Mouse (Mus musculus): Measurements from ENCODE around the gene Plcb1.

The Plcb1 gene

DNA sequence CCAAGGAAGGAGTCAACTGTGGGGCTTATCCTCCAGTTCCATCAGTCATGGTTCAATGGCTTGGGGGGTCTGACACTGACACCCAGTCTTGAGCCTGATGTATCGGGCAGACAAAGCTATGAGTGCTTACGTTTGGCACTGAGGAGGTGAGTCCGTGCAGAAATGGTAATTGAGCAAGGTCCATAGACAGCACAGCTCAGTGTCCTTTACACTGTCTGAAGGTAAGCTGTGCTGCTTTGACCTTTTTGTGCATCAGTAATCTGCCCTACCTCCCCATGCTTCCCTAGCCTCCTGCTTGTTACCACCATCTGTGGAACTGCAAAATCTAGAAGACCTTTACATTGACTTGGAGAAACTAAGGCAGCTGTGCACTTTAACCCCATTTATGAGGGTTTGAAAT, 127.7 kb downstream of the Plcb1 start:
- in situ Hi-C loops (cut with MboI, MseI): no loop called here

DNA sequence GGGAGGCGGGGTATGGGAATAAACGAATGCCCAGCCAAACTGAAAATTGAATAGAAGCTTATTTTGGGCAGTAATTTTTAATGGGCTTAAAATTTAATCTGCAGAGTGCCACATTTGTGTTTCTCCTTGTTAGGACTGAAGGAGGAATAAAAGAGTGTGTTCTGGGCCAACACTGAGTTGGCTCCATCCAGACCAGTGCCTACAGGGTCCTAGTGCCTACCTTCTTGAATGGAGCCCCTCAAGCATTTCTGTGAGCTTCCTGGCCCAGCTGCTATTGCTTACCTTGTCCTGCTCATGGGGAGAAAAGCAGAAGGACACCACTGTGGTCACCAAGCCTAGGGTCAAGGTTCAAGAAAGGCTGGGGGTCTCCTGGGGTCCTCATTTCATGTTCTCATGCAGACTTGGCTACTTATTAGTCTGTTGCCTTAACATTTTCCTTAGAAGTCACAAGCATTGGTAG, 128.3 kb downstream of the Plcb1 start:
- in situ Hi-C loops (cut with MboI, MseI): no loop called here

DNA sequence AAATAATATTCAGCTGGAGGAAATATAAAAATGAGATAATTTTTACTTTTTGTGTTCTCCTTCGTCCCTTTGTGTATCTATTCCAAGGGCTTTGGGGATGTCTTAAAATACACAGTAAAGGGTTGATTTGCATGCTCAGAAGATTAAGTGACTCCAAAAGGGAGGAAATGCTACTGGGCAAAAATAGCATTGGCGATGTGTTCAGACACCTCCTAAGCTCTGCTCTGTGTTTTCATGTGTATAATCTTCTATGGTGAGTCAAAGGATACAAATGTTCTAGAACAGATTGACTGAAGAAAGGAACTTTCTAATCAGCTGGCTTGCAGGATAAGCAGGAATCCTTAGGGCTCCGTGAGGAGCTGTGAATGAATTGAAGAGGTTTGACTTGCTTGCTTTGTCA, 129.2 kb downstream of the Plcb1 start:
- in situ Hi-C loops (cut with MboI, MseI): no loop called here

DNA sequence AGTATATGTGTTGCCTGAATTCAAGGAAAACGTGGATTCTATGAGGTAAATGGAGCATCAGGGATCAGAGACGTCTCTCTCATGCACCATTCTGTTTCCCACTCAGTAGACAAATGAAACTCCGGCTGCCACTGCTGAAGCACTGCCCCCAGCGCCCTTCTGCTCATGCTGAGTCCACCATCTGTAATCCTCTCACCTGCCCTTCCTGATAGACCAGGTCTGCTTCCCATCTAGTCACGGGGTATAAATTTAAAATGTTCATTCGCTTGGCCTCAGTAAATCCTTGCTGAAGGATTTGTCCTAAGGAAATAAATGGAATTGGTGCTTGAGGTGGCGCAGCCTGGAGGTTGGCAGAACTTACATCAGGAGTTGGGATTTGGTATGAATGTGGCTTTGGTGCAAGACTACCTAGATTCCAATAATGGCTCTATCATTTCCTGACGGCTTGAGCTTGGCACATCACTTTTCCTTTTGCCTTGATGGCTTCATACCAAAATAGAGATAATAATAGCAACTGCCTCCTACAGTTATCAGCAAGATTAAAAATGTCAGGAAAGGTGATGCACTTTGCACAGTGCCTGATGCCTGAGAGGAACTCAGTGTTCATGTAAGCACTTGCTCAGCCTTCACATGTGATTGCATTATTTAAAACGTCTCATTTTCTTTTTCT, 134.9 kb downstream of the Plcb1 start:
- in situ Hi-C loops (cut with MboI, MseI): no loop called here

DNA sequence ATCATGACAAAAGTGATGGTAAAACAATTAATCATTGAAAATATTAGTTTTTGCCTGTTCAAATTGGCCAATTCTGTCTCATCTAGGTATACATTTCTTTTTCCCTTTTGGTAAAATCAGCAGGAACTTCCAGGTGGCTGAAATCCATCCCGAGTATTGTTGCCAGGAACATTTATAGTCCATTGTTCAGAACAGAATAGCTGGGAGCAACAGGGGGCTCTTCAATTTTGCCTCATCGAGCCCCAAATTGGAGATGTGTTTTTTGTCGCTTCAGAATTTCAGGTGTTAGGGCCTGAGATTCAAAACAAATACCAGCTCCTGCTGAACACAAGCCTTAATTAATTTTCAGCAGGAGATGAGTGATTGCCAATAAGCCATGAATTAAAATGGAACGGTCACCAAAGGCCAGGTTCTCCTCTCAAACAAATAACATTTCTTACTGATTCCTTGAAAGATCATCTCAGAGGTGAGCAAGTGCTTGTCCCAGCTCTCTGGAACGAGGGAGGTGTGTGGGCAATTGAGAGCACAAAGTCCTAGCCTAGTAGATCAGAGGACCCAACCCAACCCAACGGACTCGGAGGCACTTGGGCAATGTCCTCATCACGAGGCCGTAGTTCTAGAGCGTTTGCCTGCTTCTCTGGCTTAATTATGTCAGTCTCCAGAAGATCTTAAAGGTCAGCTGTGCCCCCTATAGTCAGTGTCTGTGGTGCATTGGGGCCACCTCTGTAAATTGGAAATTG, 136.9 kb downstream of the Plcb1 start:
- in situ Hi-C loops (cut with MboI, MseI): no loop called here

DNA sequence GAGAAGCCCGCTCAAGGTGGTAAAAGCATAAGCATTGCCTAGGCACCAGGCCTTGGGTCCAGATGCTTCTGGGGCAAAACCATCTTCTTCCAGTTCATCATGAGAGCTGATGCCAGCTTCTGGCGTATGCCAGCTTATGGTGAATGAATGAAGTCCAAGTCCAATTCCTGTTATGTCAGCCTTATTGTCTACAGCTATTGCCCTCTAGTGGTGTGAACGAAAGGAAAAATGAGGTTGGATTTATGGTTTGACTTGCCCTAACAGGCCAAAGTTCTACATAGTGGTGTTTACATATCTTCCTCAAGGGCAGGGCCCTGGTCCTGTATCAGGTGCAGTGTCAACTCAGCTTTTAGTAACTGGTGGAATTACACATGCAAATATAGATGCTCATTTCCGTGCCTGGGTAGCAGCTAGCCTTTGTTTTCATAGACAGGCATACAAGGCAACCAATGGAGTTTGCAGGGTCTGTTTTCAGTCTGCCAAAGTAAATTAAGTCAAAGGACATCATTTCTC, 138.3 kb downstream of the Plcb1 start:
- in situ Hi-C loops (cut with MboI, MseI): no loop called here

DNA sequence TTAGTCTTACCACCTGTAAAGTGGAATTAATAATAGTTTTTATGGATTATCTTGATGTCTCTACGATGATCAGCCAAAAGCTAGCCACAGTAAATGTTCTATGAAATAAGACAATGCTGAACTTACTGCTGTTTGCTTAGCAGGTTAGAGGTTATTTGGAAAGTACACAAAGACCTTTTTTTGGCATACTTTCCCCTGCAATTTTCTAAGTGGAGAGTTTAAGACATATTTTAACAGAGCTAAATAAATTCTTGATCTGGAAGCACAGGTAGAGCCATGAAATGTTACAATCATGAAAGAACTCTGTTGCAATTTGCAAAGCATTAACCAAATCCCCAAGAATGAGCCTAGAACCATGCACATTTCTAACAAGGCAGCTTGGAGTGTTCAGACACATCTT, 140.4 kb downstream of the Plcb1 start:
- in situ Hi-C loops (cut with MboI, MseI): no loop called here

DNA sequence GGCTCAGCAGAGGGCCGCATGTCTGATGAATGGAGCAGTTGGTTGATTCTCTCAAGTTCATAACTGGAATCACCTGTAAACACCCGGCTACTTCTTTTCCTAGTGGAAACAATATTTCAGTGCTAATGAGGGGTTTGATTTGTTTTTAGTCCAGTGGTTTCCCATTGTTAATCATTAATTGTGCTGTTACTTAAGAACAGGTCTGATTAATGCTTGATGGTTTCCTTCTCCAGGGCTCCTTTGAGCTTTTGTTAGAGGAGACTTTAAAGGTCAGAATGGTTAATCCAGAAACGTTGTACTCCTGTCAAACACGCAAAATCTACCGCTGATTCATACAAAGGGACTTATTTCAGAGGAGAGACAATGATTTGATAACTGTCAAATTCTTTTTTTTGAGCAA, 141.2 kb downstream of the Plcb1 start:
- in situ Hi-C loops (cut with MboI, MseI): no loop called here

DNA sequence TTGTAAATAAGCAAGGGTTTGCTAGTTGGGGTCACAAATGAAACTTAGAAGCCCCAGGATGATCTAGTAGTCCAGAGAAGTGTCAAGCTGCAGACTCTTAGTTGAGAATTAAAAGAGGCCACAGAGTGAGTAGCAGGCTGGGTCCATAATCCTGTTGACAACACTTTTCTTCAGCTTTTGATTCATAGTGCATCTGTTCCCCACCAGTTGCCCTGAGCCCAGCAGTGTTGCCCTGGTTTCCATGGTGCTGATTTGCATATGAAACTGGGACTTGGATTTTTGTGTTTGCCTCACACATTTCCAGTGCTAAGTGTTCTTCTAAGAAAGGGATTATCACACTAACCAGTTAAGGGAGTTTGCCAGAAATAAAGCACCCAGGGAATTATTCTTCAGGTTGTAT, 143.6 kb downstream of the Plcb1 start:
- in situ Hi-C loops (cut with MboI, MseI): no loop called here

DNA sequence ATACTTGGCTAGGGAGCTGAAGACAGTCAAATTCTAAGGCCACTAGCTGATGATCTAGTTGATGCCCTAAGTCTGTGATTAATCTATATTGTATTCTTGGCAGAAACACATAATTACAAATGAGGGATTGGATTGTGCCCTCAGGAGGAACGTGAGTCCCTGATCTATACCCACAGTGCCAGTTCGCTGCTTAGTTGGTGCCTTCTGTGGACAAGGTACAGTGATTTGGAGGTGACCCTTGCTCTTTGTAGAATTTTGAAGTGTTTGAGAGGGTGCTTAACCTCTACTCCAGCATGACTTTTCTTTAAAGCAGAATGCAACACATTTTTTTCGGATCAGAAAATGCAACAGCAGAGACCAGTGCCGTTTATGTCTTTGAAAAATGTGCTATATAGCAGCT, 145.1 kb downstream of the Plcb1 start:
- in situ Hi-C loops (cut with MboI, MseI): no loop called here

DNA sequence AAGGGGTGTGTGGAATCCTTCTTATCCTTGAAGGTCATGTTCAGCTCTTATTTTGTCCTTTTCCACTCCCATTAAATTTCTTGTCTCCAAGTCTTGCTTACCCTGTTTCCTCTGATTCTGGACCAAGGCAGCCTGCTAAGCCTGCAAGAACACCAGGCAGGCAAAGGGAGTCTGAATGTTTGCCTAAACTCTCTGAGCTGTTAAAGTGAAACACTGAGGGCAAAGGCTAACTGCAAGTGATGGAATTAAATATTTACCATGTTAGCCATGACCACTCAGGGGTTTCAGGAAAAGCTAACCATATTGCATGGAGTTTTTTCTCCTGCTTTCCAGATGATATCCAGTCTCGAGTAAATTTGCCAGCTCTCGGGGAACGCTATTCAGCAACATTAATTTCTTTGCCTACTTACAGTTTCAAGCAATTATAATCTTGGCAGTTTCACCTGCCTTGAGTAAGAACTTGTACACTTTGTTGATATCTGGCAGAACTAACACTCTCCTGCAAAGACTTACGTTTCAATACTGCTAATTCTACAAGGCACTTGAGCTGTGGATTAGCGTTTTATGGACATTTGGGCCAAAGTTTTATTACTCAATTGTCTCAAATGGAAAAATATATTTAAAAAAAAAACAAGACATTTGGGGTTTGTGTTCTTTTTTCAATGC, 146.0 kb downstream of the Plcb1 start:
- in situ Hi-C loops (cut with MboI, MseI): no loop called here

DNA sequence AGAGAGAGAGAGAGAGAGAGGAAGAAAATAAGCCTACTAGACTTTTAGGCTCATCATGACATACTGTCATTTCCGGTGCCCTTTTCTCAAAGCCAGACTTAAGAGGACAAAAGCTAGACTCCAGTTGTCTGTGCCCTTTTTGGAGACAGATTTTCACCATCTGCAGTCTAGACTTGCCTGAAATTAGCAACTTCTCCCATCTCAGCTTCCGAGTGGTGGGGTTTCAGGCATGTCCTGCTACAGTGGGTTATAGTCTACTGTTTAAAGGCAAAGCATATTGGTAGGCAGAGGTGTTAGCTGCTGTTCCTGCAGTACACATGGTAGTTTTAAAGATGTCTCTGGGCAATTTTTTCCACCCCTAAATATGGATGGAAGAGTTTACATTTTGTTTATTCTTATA, 149.6 kb downstream of the Plcb1 start:
- in situ Hi-C loops (cut with MboI, MseI): no loop called here

DNA sequence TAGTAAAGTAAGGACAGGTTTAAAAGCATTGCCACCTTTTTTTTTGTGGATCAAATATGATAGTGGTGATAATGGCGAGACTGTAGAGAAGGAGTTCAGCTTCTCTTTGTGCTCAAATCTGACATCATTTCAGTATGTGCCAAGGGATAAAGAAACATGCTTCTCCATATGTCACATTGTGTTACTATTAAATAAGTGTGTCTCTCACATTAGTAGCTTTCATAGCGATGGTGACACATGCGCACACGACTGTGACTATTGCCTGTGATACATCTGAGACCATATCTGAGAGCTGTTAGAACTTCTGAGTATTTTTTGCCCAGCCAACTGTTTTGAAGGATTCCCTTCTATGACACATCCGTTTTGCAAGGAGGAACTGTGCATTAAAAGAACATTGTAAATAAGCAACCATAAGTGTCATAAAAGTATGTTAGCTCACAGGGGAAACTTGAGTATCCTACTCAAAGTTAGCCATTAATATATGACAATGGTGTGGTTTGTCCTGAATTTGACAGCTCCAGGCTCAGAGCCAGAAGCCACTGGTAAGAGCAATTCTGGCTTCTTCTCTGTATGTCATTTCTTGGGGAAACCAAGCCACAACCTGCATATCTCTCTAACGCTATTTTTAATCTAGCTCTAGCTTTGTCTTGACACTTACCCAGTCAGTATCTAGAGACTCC, 150.2 kb downstream of the Plcb1 start:
- in situ Hi-C loops (cut with MboI, MseI): no loop called here

DNA sequence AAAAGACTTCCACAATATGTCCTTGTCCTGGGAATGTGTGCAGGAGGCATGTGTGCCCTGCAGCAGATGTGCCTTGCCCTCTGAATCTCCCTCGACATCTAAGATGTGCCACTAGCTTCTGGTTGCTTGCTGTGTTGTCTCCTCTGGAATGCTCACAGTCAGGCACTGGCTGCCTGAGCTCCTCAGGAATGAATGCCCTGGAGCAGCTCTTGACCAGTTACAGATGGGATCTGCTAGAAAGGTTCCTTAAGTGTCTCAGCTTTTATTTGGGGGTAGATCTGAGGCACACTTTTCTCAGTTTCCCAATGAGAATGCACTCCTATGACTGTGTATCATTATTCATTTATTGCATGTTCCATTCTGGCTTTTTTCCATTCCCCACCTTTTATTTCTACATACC, 151.8 kb downstream of the Plcb1 start:
- in situ Hi-C loops (cut with MboI, MseI): no loop called here

DNA sequence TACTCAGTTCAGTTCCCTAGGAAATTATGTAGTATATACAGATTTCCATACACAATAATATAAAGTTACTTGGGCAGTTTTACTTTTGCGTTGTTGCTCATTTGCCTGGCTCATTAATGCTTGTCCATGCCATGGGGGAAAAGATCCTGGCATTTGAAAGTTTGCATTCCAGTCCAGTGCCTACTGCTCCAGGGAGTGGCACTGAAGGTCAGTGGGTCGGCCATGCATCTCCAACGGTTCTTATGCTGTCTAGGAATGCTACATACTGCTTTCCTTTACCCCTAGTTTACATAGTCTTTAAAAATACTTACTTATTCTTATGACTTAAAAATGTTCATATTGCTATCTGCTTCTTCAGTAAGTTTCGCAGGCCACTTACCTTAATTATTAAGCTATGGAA, 156.2 kb downstream of the Plcb1 start:
- in situ Hi-C loops (cut with MboI, MseI): no loop called here

DNA sequence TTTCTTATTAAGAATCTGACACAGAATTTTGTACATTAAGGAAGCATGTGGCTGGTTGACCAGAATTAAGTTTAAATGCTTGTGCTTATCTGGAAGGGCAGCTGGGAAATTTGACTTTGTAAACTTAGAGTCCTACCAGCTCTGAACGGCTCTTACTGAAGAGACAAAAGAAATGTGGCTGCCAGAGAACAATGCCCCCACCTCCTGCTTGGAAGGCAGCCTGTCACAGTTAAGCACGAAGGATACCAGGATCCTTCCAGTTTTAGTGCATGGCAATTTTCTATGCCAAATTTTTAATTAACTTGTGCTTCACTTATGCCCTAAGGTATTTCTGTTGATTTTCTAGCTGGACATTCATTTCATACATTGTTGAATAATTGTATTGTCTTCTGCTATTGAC, 157.1 kb downstream of the Plcb1 start:
- in situ Hi-C loops (cut with MboI, MseI): no loop called here

DNA sequence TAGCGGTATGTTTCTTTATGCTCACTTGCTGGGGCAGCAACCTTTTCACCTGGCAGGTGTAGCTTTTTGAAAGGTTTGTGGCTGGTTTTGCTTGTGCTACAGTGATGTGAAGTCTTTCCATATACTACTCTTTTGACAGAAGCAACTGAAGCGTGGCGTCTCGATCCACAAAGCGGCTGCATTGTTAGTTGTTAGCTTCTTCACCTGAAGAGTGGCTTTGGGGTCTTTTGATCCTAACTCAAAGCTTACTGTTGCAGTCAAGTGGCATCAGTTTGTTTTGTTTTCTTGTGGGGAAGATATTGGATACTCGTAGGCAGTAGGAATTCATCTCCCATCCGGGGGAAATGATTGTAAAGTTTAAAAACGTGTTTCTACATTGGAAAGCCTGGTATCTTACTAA, 160.5 kb downstream of the Plcb1 start:
- in situ Hi-C loops (cut with MboI, MseI): no loop called here

DNA sequence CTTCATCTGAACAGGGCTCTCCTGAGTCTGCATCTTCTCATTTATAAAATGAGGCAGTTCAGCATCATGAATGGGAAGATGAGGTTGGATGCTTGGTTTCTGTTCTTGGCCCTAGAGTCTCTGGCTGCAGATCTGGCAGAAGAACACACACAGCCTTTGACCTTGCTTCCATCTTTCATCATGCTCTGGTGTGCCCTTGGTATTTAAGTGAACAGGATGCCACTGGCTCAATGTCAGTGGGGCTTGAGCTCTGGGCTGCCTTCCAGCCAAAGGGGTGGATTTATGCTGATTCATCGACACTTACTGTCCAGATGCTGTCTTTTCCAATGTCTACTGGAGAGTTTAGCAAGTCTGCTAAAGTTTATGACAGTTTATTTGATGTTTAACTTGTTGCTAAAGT, 161.0 kb downstream of the Plcb1 start:
- in situ Hi-C loops (cut with MboI, MseI): no loop called here

DNA sequence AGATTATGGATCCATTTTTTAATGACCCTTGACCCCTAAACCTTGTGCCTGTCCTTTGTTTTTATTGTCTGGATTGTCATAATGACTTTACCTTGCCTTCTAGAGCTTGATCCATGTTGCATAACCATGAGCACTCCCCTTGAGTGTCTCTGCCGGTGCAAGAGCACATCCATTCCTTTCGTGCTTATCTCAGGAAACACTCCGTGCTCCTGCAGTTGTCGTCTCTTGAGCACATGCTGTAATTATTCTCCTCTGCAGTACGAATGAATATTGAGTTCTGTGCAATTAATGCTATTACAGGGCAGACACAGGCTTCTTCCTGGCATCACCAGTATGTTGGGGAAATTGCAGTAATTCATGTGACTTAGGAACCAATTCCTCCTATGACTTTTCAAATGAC, 166.2 kb downstream of the Plcb1 start:
- in situ Hi-C loops (cut with MboI, MseI): no loop called here

DNA sequence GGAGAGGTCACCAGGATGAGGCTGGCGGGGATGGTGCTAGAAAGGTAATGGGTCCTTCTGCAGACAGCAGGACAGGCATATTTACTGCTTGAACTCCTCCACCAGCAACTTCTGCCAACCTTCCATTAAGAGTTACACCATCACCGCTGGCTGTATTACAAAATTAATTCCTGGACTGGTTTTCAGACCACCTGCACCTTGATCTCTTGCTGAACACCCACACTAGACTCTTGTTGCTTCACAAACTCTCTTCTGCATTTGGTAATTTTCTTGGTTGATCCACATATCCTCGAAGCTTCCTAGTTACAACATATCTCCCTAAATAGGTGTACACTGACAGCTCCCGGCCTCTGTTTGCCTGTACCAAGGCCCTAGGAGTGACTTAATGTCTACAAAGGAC, 170.6 kb downstream of the Plcb1 start:
- in situ Hi-C loops (cut with MboI, MseI): no loop called here

DNA sequence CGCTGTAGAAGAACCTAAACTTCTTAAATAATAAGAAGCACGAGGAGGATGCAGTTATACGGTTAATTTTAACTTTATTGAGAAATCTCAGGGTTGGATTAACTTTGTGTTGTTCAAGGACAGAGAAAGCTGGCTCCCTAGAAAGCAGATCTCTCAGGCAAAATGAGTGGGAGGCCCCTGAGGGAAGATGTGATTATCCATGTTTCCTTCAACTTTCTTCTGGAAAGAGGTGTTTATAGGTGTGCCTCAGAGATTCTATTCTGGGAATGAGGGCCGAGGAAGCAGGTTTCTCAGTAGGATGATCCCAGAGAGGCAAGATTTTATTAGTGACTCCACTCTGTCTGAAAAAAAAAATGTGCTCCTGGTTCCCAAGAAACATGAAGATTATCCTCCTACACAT, 180.3 kb downstream of the Plcb1 start:
- in situ Hi-C loops (cut with MboI, MseI): no loop called here

DNA sequence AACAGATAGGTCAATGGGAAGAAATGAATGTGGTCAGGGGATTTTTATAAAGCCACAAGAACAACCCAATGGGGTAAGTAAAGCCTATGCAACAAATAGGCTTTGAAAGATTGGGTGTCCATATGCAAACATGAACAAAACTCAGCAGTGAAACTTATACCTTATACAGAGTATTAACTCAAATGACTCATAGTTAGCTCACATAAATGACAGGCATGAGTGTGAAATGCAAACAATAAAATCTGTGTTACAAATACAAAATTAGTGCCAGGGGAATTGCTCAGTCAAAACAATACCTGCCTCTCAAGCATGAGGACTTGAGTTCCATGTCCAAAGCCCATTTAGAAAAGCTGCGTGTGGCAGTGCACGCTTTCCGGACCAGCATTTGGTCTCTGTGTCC, 182.5 kb downstream of the Plcb1 start:
- in situ Hi-C loops (cut with MboI, MseI): no loop called here

Data from regulatory T cell (primary cell).